Mouse (Mus musculus) megakaryocyte, embryonic 14.5 days (primary cell): ENCODE data around the gene Agr2. TPM values are rescaled to one million over a fixed set of nuclear protein-coding genes. Genes with fewer than 3 reads are reported as not detected.

ENCODE experiments used
- H3K27me3 ChIP-seq: replicated peaks from 2 replicates; pipeline ENCODE3; 2012; ENCODE audit warnings: inconsistent platforms
- H3K36me3 ChIP-seq: replicated peaks from 2 replicates; pipeline ENCODE3; 2012; ENCODE audit warnings: low read length, inconsistent platforms, mixed read lengths
- H3K4me1 ChIP-seq: 2 replicates; pipeline ENCODE4 v1.6.1; 2012; ENCODE audit warnings: inconsistent platforms
- H3K4me3 ChIP-seq: replicated peaks from 2 replicates; pipeline ENCODE3; 2012; ENCODE audit warnings: moderate library complexity, mild to moderate bottlenecking, inconsistent platforms
- H3K9me3 ChIP-seq: 2 replicates; pipeline ENCODE4 v1.6.1; 2012; ENCODE audit warnings: inconsistent platforms
- FLI1 ChIP-seq: IDR thresholded peaks from 2 replicates; pipeline ENCODE4 v1.6.1; 2012; ENCODE audit warnings: low read length, inconsistent platforms, mixed read lengths
- GATA1 ChIP-seq: IDR thresholded peaks from 3 replicates; pipeline ENCODE4 v1.6.1; 2012; ENCODE audit warnings: mixed read lengths, low read length, inconsistent platforms, borderline replicate concordance
- polyA plus RNA-seq: library from polyadenylated mRNA; stranded (reverse); fragments of >175 nt; gene quantifications from 2 replicates; pipeline ENCODE4 v1.2.3, GENCODE M21; 2012; ENCODE audit warnings: low replicate concordance; ENCODE audit not compliant: insufficient read depth

Gene Agr2
- polyA plus RNA-seq, 1 experiment, result not detected

DNA sequence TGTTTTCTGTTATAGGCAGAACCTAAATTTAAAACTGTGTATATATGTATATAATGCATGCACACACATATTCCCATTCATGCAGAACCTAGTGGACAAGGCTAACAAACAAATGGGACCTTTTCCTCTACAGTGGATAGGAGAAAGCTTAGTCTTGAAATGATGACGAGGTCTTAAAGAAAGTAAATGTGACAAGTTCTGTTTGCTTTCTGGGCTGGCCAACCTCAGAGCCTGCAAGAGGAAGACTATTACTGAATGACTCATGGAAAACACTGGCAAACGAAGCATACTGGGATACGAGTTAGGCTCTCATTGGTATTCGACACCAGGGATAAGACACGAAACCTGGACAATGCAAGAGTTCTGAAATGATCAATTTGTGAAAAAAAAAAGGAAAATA lies 8.0 kb upstream of the Agr2 start:
- Histone ChIP-seq H3K27me3 (no peaks in the 10 kb centered on the region), H3K9me3 (no peaks in the 10 kb centered on the region), H3K36me3 (no peaks in the 10 kb centered on the region), H3K4me3 (no peak overlapping the region), H3K4me1 (peaks cover 11% of the 10 kb centered on the region)
- TF ChIP-seq FLI1, result no peak
- TF ChIP-seq GATA1, result no peak

DNA sequence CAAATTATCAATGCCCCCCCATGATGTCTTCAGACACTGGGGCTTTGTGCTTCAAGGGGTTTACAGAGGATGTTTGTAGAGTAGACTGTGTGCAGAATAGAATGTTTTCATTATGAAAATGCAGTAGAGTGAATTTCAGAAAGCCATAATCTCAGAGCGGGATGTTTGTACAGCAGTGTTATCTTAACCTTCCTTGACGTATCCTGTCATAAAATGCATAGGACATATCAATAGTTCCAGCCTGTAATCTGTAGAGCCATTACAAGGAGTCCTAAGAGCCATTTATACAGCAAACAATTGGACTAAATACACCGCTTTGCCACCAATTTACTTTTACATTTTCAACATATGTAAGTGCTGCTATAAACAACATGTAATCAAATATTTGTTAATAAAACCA lies 876 bp downstream of the Agr2 start:
- H3K27me3 ChIP-seq, result peaks cover 14% of the 10 kb centered on the region
- no peak for TF ChIP-seq GATA1
- TF ChIP-seq FLI1, result no peak
- H3K4me1 ChIP-seq, result no peaks in the 10 kb centered on the region
- H3K36me3 ChIP-seq, result no peaks in the 10 kb centered on the region
- H3K4me3 ChIP-seq, result no peak overlapping the region
- H3K9me3 ChIP-seq, result no peaks in the 10 kb centered on the region

DNA sequence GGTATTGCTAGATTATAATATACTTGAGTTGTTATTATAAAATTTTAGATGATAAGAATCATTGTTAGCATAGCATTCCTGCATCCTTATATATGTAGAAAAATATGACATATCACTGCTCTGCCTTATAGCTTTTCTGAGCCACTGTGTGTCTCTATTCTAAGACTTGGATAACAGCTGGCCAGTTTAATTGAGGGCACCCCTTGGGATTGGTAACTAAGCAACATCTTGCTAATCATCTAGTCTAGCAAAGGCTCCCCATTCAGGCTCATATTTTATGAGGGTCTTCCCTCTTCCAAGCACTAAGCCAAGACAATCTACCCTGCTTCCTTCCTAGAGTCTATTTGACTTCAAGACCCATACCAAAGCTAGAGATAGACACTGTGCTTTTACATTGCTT lies 1.4 kb downstream of the Agr2 start:
- Histone ChIP-seq H3K36me3 (no peaks in the 10 kb centered on the region), H3K4me1 (no peaks in the 10 kb centered on the region), H3K4me3 (no peak overlapping the region), H3K27me3 (peaks cover 16% of the 10 kb centered on the region), H3K9me3 (no peaks in the 10 kb centered on the region)
- TF ChIP-seq FLI1 (no peak), GATA1 (no peak)

DNA sequence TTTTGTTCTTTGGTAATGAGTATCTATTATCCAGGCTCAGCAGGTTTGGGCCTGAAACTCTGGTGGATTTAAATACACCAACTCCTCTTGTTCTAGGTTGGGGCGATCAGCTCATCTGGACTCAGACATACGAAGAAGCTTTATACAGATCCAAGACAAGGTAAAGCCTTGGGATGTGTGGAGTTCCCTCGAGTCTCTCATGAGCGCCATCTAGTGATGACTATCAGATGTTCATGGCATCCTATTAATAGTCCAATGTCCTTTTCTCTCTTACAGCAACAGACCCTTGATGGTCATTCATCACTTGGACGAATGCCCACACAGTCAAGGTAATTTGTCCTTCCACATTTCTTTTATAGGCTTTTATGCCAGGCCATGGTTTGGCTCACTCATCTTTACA lies 3.1 kb downstream of the Agr2 start:
- H3K27me3 ChIP-seq, result peaks cover 16% of the 10 kb centered on the region
- no peak overlapping the region for H3K4me3 ChIP-seq
- H3K4me1 ChIP-seq, result no peaks in the 10 kb centered on the region
- TF ChIP-seq FLI1 (no peak), GATA1 (no peak)
- no peaks in the 10 kb centered on the region for H3K36me3 ChIP-seq
- H3K9me3 ChIP-seq, result no peaks in the 10 kb centered on the region

DNA sequence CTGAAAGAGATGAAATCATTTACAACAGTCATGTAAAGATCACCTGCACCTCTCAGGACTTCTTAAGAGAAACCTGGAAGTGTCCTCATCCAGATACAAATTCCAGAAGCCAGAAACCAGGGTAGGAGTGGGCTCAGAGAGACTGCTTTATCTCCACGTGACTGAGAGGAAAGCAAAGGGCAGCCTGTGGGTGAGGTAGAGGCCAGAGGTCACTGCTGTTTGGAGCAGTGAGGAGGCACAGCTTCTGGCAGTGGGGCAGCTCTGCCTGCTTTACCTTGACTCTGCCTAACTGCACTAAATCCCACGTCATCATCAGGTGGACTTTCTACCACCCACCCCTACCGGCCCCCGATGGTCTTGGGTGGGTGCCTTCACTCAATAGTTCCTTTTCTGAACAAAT lies 12.0 kb downstream of the Agr2 start:
- Histone ChIP-seq H3K9me3 (no peaks in the 10 kb centered on the region), H3K27me3 (peaks cover 3% of the 10 kb centered on the region), H3K4me1 (peaks cover 15% of the 10 kb centered on the region), H3K36me3 (no peaks in the 10 kb centered on the region), H3K4me3 (no peak overlapping the region)
- TF ChIP-seq GATA1 (no peak), FLI1 (no peak)

DNA sequence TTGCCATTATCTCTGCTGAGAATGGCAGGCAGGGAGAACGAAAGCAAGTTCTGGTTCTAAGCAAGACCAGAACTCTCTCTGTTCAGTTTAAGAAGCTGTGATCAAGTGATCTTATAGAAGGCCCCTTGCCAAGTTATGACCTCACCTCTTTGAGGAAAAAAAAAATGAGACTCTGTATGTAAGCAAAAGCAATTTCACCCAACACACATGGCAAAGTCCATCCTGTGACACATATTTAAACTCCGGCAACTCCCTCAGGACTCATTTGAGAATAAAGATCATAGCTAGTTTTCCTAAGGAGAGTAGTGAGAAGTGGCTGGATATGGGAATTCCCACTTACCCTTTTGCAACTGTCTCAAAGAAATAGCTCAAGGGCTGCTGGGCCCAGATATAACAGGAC lies 14.9 kb downstream of the Agr2 start:
- Histone ChIP-seq H3K36me3 (no peaks in the 10 kb centered on the region), H3K4me3 (no peak overlapping the region), H3K27me3 (no peaks in the 10 kb centered on the region), H3K4me1 (peaks cover 4% of the 10 kb centered on the region), H3K9me3 (no peaks in the 10 kb centered on the region)
- TF ChIP-seq FLI1, result no peak
- no peak for TF ChIP-seq GATA1

DNA sequence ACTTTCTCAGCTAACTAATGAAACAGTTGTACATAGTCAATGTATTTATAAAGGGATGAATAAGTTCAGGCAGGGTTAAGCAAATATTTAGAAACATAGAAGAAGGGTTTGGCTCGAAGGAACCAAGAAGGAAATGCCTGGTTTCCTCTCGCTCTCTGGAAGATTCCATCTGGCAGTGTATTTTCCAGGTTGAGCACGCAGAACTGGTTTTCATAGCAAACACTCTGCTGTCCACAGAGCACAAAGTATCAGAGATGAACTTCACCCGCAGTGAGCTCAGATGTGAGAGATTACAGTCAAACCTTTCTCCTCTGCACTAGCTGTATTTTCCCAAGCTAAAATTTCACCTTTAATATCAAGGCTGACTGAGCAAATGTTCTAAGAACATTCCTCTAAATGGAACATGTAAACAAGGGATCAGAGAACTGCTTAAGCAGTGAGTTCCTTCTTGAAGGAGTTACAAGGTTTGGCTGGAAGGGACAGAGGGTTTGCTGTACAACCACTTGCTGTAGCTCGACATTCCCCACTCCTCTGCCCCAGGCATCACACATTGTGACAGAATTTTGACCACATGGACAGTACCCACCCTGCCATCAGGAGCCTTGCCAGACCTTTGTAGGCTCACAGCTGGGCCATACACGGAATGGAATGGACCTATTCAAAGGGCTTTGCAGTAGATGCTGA lies 15.8 kb downstream of the Agr2 start:
- H3K27me3 ChIP-seq, result no peaks in the 10 kb centered on the region
- TF ChIP-seq GATA1 (no peak), FLI1 (no peak)
- H3K4me1 ChIP-seq, result peaks cover 4% of the 10 kb centered on the region
- H3K4me3 ChIP-seq, result no peak overlapping the region
- H3K36me3 ChIP-seq, result no peaks in the 10 kb centered on the region
- H3K9me3 ChIP-seq, result no peaks in the 10 kb centered on the region

DNA sequence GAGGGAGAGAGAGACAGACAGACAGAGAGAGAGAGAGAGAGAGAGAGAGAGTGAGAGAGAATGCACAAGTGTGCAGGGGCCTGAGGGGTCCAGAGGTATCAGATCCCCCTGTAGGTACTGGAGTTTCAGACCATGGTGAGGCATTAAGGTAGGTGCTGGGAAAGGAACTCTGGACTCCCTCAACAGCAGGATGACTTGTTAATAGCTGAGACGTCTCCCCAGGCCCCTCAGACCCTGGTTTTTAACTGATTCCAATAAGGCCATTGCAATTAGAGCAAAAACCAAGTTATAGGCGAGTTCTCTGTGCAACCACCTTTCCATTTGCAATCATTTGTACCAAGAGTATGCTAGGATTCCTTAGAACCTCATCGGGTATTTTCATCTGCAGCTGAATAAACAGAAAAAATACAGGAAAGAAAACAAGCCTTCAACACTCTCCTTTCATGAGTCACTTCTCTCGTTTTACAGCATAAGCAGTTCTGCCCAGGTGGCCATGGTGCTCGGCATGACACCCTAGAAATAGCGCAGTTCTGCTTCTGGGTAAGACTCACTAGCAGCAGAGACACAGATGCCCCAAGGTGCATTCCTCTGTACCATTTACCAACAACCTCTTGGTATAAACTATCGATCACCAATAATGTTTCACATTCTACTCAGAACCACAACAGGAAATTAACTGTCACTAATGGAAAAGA lies 20.7 kb downstream of the Agr2 start:
- Histone ChIP-seq H3K36me3 (peaks cover 28% of the 10 kb centered on the region), H3K4me3 (no peak overlapping the region)
- no peak for TF ChIP-seq FLI1
- no peak for TF ChIP-seq GATA1

DNA sequence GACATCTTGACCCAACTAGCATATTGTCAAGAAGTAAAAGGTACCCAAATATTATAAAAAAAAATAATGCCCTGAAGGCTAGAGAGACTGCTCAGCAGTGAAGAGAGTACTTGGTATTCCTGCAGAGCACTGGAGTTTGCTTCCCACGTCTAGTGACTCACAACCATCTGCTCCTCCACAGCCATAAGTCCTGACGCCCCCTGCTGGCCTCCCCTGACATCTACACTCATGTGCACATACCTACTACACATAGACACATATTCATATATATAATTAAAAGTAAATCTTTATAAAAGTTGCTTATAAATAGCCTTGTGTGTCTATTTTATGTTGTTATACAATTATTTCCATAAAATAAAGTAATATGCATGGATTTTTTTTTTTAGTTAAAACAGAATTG lies 25.1 kb downstream of the Agr2 start:
- no peak for TF ChIP-seq FLI1
- TF ChIP-seq GATA1, result no peak
- no peak overlapping the region for H3K4me3 ChIP-seq
- H3K9me3 ChIP-seq, result no peaks in the 10 kb centered on the region; the same call in 1 of the 2 replicates
- H3K27me3 ChIP-seq, result no peaks in the 10 kb centered on the region
- H3K4me1 ChIP-seq, result peaks cover 27% of the 10 kb centered on the region
- peaks cover 49% of the 10 kb centered on the region for H3K36me3 ChIP-seq

More for the DNA sequence above, 20.7 kb downstream of the Agr2 start:
- Histone ChIP-seq H3K27me3 (no peaks in the 10 kb centered on the region), H3K9me3 (no peaks in the 10 kb centered on the region; the same call in 1 of the 2 replicates), H3K4me1 (no peaks in the 10 kb centered on the region; the same call in 1 of the 2 replicates)

DNA sequence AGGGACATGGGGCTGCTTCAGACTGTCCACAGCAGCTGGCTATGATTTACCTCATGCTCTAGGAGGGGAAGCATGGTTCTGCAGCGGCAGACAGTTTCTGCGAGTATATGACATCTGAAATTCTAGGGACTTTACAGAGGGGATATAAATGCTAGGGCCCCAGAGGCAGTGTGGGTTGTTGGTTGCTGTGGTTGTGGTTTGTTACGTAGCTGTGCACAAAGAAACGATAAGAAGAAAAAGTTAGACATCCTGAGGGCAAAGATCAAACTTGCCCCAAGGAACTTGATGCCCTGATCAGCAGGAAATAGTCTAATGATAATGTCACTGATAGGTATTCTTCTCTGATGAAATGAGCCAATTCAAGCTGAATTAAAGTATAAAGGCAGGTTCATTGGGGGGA lies 26.9 kb downstream of the Agr2 start:
- H3K27me3 ChIP-seq, result no peaks in the 10 kb centered on the region
- H3K36me3 ChIP-seq, result peaks cover 47% of the 10 kb centered on the region
- TF ChIP-seq GATA1 (no peak), FLI1 (no peak)
- no peaks in the 10 kb centered on the region; the same call in 1 of the 2 replicates for H3K9me3 ChIP-seq
- H3K4me1 ChIP-seq, result peaks cover 33% of the 10 kb centered on the region
- H3K4me3 ChIP-seq, result no peak overlapping the region
